Mouse (Mus musculus): ENCODE data around the gene Slc30a2.
"Not testable (repeated sequence)": the region's sequence is repeated elsewhere in the genome, so short reads cannot be mapped to it uniquely, and the experiment has no call there.

The Slc30a2 gene

GRCm38 (mm10) chr4:134356591-134357460 lies 13.8 kb downstream of the Slc30a2 start:
- peak; percentile 79 for DNase-seq (ENCODE audit: low read depth, low spot score)

GRCm38 (mm10) chr4:134357461-134357771 lies 14.4 kb downstream of the Slc30a2 start:
- DNase-seq (ENCODE audit: low read depth, low spot score): no peak

GRCm38 (mm10) chr4:134359649-134360048 lies 16.7 kb downstream of the Slc30a2 start:
- no peak for DNase-seq (ENCODE audit: low read depth, low spot score)

GRCm38 (mm10) chr4:134361215-134361614 lies 18.2 kb downstream of the Slc30a2 start:
- no peak for DNase-seq (ENCODE audit: low read depth, low spot score)

- DNase-seq (ENCODE audit: low read depth, low spot score): no peak
These were observed 19.1 kb downstream of the Slc30a2 start for GRCm38 (mm10) chr4:134362124-134362523.

GRCm38 (mm10) chr4:134362586-134362985 lies 19.6 kb downstream of the Slc30a2 start:
- no peak for DNase-seq (ENCODE audit: low read depth, low spot score)

- DNase-seq (ENCODE audit: low read depth, low spot score): no peak
These were observed 22.3 kb downstream of the Slc30a2 start for GRCm38 (mm10) chr4:134365280-134365679.

GRCm38 (mm10) chr4:134370649-134371221 lies 27.8 kb downstream of the Slc30a2 start:
- no peak for DNase-seq (ENCODE audit: low read depth, low spot score)

GRCm38 (mm10) chr4:134371316-134371855 lies 28.4 kb downstream of the Slc30a2 start:
- DNase-seq (ENCODE audit: low read depth, low spot score): no peak

- peak; percentile 53 for DNase-seq (ENCODE audit: low read depth, low spot score)
These were observed 29.3 kb downstream of the Slc30a2 start for GRCm38 (mm10) chr4:134372294-134372747.

GRCm38 (mm10) chr4:134373295-134373694 lies 30.3 kb downstream of the Slc30a2 start:
- no peak for DNase-seq (ENCODE audit: low read depth, low spot score)

- no peak for DNase-seq (ENCODE audit: low read depth, low spot score)
These were observed 31.3 kb downstream of the Slc30a2 start for GRCm38 (mm10) chr4:134374306-134374705.

- no peak for DNase-seq (ENCODE audit: low read depth, low spot score)
These were observed 35.2 kb downstream of the Slc30a2 start for GRCm38 (mm10) chr4:134378089-134378615.

GRCm38 (mm10) chr4:134379510-134379909 lies 36.5 kb downstream of the Slc30a2 start:
- DNase-seq (ENCODE audit: low read depth, low spot score): no peak

- DNase-seq (ENCODE audit: low read depth, low spot score): not testable (repeated sequence)
These were observed 40.8 kb downstream of the Slc30a2 start, which contains the start of gene Extl1 for GRCm38 (mm10) chr4:134383750-134384149. Gene Extl1 (minus strand): TSS chr4:134383850.

GRCm38 (mm10) chr4:134387268-134387667 lies 44.3 kb downstream of the Slc30a2 start:
- DNase-seq (ENCODE audit: low read depth, low spot score): no peak

- peak; percentile 74 for DNase-seq (ENCODE audit: low read depth, low spot score)
These were observed 45.4 kb downstream of the Slc30a2 start for GRCm38 (mm10) chr4:134388397-134388796.

- no peak for DNase-seq (ENCODE audit: low read depth, low spot score)
These were observed 48.7 kb downstream of the Slc30a2 start for GRCm38 (mm10) chr4:134391636-134392035.

GRCm38 (mm10) chr4:134392595-134392994 lies 49.6 kb downstream of the Slc30a2 start:
- no peak for DNase-seq (ENCODE audit: low read depth, low spot score)

GRCm38 (mm10) chr4:134393026-134393425 lies 50.0 kb downstream of the Slc30a2 start:
- DNase-seq (ENCODE audit: low read depth, low spot score): no peak

GRCm38 (mm10) chr4:134395142-134395541 lies 52.2 kb downstream of the Slc30a2 start:
- no peak for DNase-seq (ENCODE audit: low read depth, low spot score)

Data from 3T3-L1 (cell line).